Comparison of ENCODE assay signal across 8 mouse cellular contexts in the genomic region with DNA sequence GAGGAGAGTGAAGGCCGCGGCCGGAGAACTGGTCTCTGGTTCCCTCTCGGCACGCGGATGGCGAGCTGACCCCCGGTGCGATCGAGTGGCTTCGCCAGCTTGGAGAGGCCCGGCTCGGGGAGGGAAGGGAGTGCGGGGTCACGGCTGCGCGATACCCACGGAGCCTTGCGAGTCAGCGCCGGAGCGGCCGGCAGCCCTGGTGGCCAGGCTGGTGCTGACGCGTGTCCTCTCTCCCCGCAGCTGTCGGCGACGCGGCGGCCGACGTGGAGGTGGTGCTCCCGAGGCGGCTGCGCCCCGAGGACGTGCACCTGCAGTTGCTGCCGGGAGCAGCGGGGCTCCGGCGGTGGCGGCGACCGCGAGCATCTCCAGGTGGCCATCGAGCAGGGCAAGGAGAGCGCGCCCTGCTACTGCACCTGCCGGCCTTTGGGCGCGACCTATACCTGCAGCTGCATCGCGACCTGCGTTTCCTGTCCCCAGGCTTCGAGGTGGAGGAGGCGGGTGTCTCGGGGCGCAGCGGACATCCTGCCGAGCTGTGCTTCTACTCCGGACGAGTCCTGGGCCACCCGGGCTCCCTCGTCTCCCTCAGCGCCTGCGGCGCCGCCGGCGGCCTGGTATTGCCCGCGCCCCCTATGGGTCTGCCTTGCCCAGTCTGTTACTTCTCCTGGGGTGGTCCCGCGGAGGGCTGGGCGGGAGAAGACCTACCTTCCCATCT. TPM values are rescaled to one million over a fixed set of nuclear protein-coding genes. Genes with fewer than 3 reads are reported as not detected.
DNase-seq lines count a peak whose midpoint lies in the region; ATAC-seq and TF ChIP-seq lines count a peak whose summit lies in the region.

No protein-coding gene starts in this region.

- H3K9ac ChIP-seq in heart, embryonic 14.5 days (ENCODE audit: low read length): peak overlapping the region; percentile 76
- peak overlapping the region; percentile 49 for H3K9ac ChIP-seq in lung, embryonic 14.5 days
- peak overlapping the region; percentile 77 for H3K9ac ChIP-seq in neural tube, embryonic 15.5 days (replicated peaks)

- under 1% methylated on average over 60 of the region's 76 CpGs for WGBS in heart, embryonic 14.5 days
- WGBS in lung, embryonic 14.5 days: under 1% methylated on average over 75 of the region's 76 CpGs
- under 1% methylated on average over 68 of the region's 76 CpGs for WGBS in neural tube, embryonic 15.5 days

- no peaks in the 10 kb centered on the region for H3K9me3 ChIP-seq in heart, embryonic 14.5 days (ENCODE audit: control insufficient read depth, low read length)
- H3K9me3 ChIP-seq in lung, embryonic 14.5 days (ENCODE audit: low read depth, low read length): no peaks in the 10 kb centered on the region
- H3K9me3 ChIP-seq in neural tube, embryonic 15.5 days (replicated peaks): no peaks in the 10 kb centered on the region

- H3K4me3 ChIP-seq in cortical plate, adult 2 months (ENCODE audit: insufficient read depth, low read length): peak overlapping the region; percentile 49
- H3K4me3 ChIP-seq in heart, embryonic 14.5 days (ENCODE audit: control insufficient read depth in 1 of 2, insufficient read depth in 1 of 2, low read depth in 1 of 2, low read length in 2 of 2): peak overlapping the region; percentile 60 to 67
- peak overlapping the region; percentile 56 for H3K4me3 ChIP-seq in lung, embryonic 14.5 days (ENCODE audit: low read depth, low read length)
- H3K4me3 ChIP-seq in neural tube, embryonic 15.5 days (replicated peaks): peak overlapping the region; percentile 75

- TF ChIP-seq CTCF in cortical plate, adult 2 months (IDR thresholded peaks at IDR 0.05; ENCODE audit: extremely low read depth, insufficient read depth, low read length): no peak
- TF ChIP-seq CTCF in lung, embryonic 14.5 days (IDR thresholded peaks at IDR 0.05; ENCODE audit: low read depth): peak; percentile 75

- peaks cover 4% of the 10 kb centered on the region; the same call in 1 of the 2 replicates for H3K27me3 ChIP-seq in heart, embryonic 14.5 days (ENCODE audit: control insufficient read depth, insufficient read depth, low read length)
- no peaks in the 10 kb centered on the region for H3K27me3 ChIP-seq in lung, embryonic 14.5 days (ENCODE audit: insufficient read depth, low read length)
- H3K27me3 ChIP-seq in neural tube, embryonic 15.5 days (replicated peaks): peaks cover 9% of the 10 kb centered on the region

- H3K4me2 ChIP-seq in heart, embryonic 14.5 days (ENCODE audit: low read length): peak overlapping the region; percentile 99
- peak overlapping the region; percentile 99 for H3K4me2 ChIP-seq in lung, embryonic 14.5 days
- peak overlapping the region; percentile 99 for H3K4me2 ChIP-seq in neural tube, embryonic 15.5 days

- no peak for TF ChIP-seq POLR2A in cortical plate, adult 2 months (IDR thresholded peaks at IDR 0.05; ENCODE audit: extremely low read depth, insufficient read depth, low read length)

- peak; percentile 37 for ATAC-seq in heart, embryonic 14.5 days (ENCODE audit: insufficient number of reproducible peaks, insufficient read depth, low FRiP score, low read depth)
- ATAC-seq in lung, embryonic 14.5 days (ENCODE audit: insufficient read depth): peak; percentile 20
- peak; percentile 70 for ATAC-seq in neural tube, embryonic 15.5 days (ENCODE audit: low FRiP score)

- H3K4me1 ChIP-seq in cortical plate, adult 2 months (ENCODE audit: control insufficient read depth, insufficient read depth, low read length): peaks cover 6% of the 10 kb centered on the region
- peaks cover 2 to 6% of the 10 kb centered on the region in 2 experiments; a peak in 3 of 4 replicates for H3K4me1 ChIP-seq in heart, embryonic 14.5 days (ENCODE audit: control insufficient read depth in 2 of 2, insufficient read depth in 2 of 2, low read length in 2 of 2)
- H3K4me1 ChIP-seq in lung, embryonic 14.5 days (ENCODE audit: insufficient read depth): peaks cover 17% of the 10 kb centered on the region
- peaks cover 23% of the 10 kb centered on the region for H3K4me1 ChIP-seq in neural tube, embryonic 15.5 days

- H3K27ac ChIP-seq in cortical plate, adult 2 months (ENCODE audit: insufficient read depth, low read length): peak overlapping the region; percentile 2; the same call in 1 of the 2 replicates
- H3K27ac ChIP-seq in heart, embryonic 14.5 days (replicated peaks in 1 of 2; ENCODE audit: control insufficient read depth in 1 of 2, insufficient read depth in 1 of 2, low read depth in 2 of 2, low read length in 2 of 2): peak overlapping the region in 1 of 2 experiments; percentile 21; a peak in 2 of 4 replicates
- 0 out of 2 replicates have a peak overlapping the region, but pooled peaks have one; percentile 19 for H3K27ac ChIP-seq in lung, embryonic 14.5 days (ENCODE audit: low read depth)
- H3K27ac ChIP-seq in neural tube, embryonic 15.5 days (replicated peaks): peak overlapping the region; percentile 80

- H3K36me3 ChIP-seq in heart, embryonic 14.5 days (ENCODE audit: control insufficient read depth, insufficient read depth, low read length): no peaks in the 10 kb centered on the region
- H3K36me3 ChIP-seq in lung, embryonic 14.5 days (ENCODE audit: insufficient read depth): no peaks in the 10 kb centered on the region
- no peaks in the 10 kb centered on the region for H3K36me3 ChIP-seq in neural tube, embryonic 15.5 days

- peak; percentile 30 for DNase-seq in ovary, postnatal 14 days (ENCODE audit: low spot score)
- no peak for DNase-seq in ovary, postnatal 10 days (ENCODE audit: low spot score)
- peak; percentile 70 for DNase-seq in kidney, postnatal 10 days
- DNase-seq in lung, embryonic 14.5 days: peak; percentile 75
- peak; percentile 79 to 89 for DNase-seq in thymus, postnatal 36 days

RNA-seq across cellular contexts. Expression of a gene that starts 0.6 kb away (rescaled TPM):
- 3.9 and 4.2 TPM in 2 replicates for polyA plus RNA-seq in cortical plate, adult 2 months (2012; rRNA removed)
- 4.6 and 7.1 TPM in 2 replicates for polyA plus RNA-seq in heart, embryonic 14.5 days (2014; fragmentation: Nextera tagmentation; extraction: Ambion mirVana)
- polyA plus RNA-seq in lung, embryonic 14.5 days (2014; fragmentation: Nextera tagmentation; extraction: Ambion mirVana): 10.5 and 11.6 TPM in 2 replicates
- polyA plus RNA-seq in neural tube, embryonic 15.5 days (2015; fragmentation: Nextera tagmentation; extraction: Ambion mirVana): 5.9 and 7.1 TPM in 2 replicates

Comparison
In these comparisons a context has a peak if more than half of its experiments do, and no peak if none do; other contexts are left out.
1. ATAC-seq: peak in every context shown above with its lines; median percentile 70 in neural tube, embryonic 15.5 days; 37 in heart, embryonic 14.5 days; 20 in lung, embryonic 14.5 days.